Mouse (Mus musculus): ENCODE results near the gene Tnip1.

DNA sequence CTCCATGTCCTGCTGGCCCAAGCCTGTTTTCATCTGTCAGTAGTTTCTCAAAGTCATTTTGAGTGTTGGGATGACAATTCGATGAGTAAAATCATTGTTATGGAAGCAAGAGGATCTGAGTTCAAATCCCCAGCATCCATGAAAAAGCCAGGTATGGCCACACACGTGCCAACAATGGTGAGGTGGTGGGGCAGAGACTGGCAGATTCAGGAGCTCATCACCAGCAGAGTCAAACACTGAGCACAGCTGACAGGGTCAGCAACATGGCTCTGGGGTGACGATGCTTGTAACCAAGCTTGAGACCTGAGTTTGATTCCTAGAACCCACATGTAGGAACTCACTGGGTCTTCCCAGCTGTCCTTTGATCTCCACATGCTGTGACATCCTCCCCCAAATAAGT, 57.6 kb downstream of the Tnip1 start:
- TF ChIP-seq POLR2A (IDR thresholded peaks at IDR 0.05; ENCODE audit: borderline replicate concordance, extremely low read depth, low read depth, low read length) (peak; percentile 38; the same call in 1 of the 2 replicates), CTCF (IDR thresholded peaks at IDR 0.05; ENCODE audit: insufficient read depth, low read length) (no peak)
